Mouse (Mus musculus): ENCODE measurements around the gene Susd5.

GRCm38 (mm10) chr9:114111161-114111560 lies 54.2 kb downstream of the Susd5 start:
- TF ChIP-seq EP300 (IDR thresholded peaks at IDR 0.05), result no peak
- no peak for TF ChIP-seq CTCF (IDR thresholded peaks at IDR 0.05)

All from lung, postnatal 0 days (tissue).